Mouse (Mus musculus): ENCODE results near the gene Clcn2.

The Clcn2 gene

GRCm38 (mm10) chr16:20725750-20726149 lies 8.2 kb upstream of the Clcn2 start:
- in situ Hi-C loops (cut with MboI; ENCODE audit: low pct_unique_long_range_greater_than_20kb in 1 of 2, low sequenced_read_pairs in 2 of 2, unreplicated experiment in 1 of 2): no loop called here

- in situ Hi-C loops (cut with MboI; ENCODE audit: low pct_unique_long_range_greater_than_20kb in 1 of 2, low sequenced_read_pairs in 2 of 2, unreplicated experiment in 1 of 2): no loop called here
Observed at GRCm38 (mm10) chr16:20725321-20725720, 7.8 kb upstream of the Clcn2 start.

GRCm38 (mm10) chr16:20724338-20724748 lies 6.8 kb upstream of the Clcn2 start:
- in situ Hi-C loops (cut with MboI; ENCODE audit: low pct_unique_long_range_greater_than_20kb in 1 of 2, low sequenced_read_pairs in 2 of 2, unreplicated experiment in 1 of 2): loop anchor here (5.0 kb wide), 1 partner anchor 38 kb away; no protein-coding TSS in a partner anchor

- in situ Hi-C loops (cut with MboI; ENCODE audit: low pct_unique_long_range_greater_than_20kb in 1 of 2, low sequenced_read_pairs in 2 of 2, unreplicated experiment in 1 of 2): loop anchor here (5.0 kb wide), 1 partner anchor 39 kb away; no protein-coding TSS in a partner anchor
Observed at GRCm38 (mm10) chr16:20723247-20723646, 5.7 kb upstream of the Clcn2 start.

- in situ Hi-C loops (cut with MboI; ENCODE audit: low pct_unique_long_range_greater_than_20kb in 1 of 2, low sequenced_read_pairs in 2 of 2, unreplicated experiment in 1 of 2): loop anchor here (5.0 kb wide), 1 partner anchor 40 kb away; no protein-coding TSS in a partner anchor
Observed at GRCm38 (mm10) chr16:20722736-20723135, 5.2 kb upstream of the Clcn2 start.

GRCm38 (mm10) chr16:20721808-20722207 lies 4.3 kb upstream of the Clcn2 start:
- in situ Hi-C loops (cut with MboI; ENCODE audit: low pct_unique_long_range_greater_than_20kb in 1 of 2, low sequenced_read_pairs in 2 of 2, unreplicated experiment in 1 of 2): loop anchor here (5.0 kb wide), 1 partner anchor 40 kb away; no protein-coding TSS in a partner anchor

GRCm38 (mm10) chr16:20717978-20718670 lies 578 bp upstream of the Clcn2 start:
- in situ Hi-C loops (cut with MboI; ENCODE audit: low pct_unique_long_range_greater_than_20kb in 1 of 2, low sequenced_read_pairs in 2 of 2, unreplicated experiment in 1 of 2): no loop called here

- in situ Hi-C loops (cut with MboI; ENCODE audit: low pct_unique_long_range_greater_than_20kb in 1 of 2, low sequenced_read_pairs in 2 of 2, unreplicated experiment in 1 of 2): no loop called here
Observed at GRCm38 (mm10) chr16:20716841-20717180, 735 bp downstream of the Clcn2 start.

GRCm38 (mm10) chr16:20715976-20716840 lies 1.3 kb downstream of the Clcn2 start:
- in situ Hi-C loops (cut with MboI; ENCODE audit: low pct_unique_long_range_greater_than_20kb in 1 of 2, low sequenced_read_pairs in 2 of 2, unreplicated experiment in 1 of 2): no loop called here

- in situ Hi-C loops (cut with MboI; ENCODE audit: low pct_unique_long_range_greater_than_20kb in 1 of 2, low sequenced_read_pairs in 2 of 2, unreplicated experiment in 1 of 2): no loop called here
Observed at GRCm38 (mm10) chr16:20715566-20715965, 2.0 kb downstream of the Clcn2 start.

GRCm38 (mm10) chr16:20715161-20715560 lies 2.4 kb downstream of the Clcn2 start:
- in situ Hi-C loops (cut with MboI; ENCODE audit: low pct_unique_long_range_greater_than_20kb in 1 of 2, low sequenced_read_pairs in 2 of 2, unreplicated experiment in 1 of 2): no loop called here

GRCm38 (mm10) chr16:20714307-20715080 lies 3.1 kb downstream of the Clcn2 start:
- in situ Hi-C loops (cut with MboI; ENCODE audit: low pct_unique_long_range_greater_than_20kb in 1 of 2, low sequenced_read_pairs in 2 of 2, unreplicated experiment in 1 of 2): no loop called here

GRCm38 (mm10) chr16:20712889-20713288 lies 4.7 kb downstream of the Clcn2 start:
- in situ Hi-C loops (cut with MboI; ENCODE audit: low pct_unique_long_range_greater_than_20kb in 1 of 2, low sequenced_read_pairs in 2 of 2, unreplicated experiment in 1 of 2): no loop called here

- in situ Hi-C loops (cut with MboI; ENCODE audit: low pct_unique_long_range_greater_than_20kb in 1 of 2, low sequenced_read_pairs in 2 of 2, unreplicated experiment in 1 of 2): no loop called here
Observed at GRCm38 (mm10) chr16:20712190-20712589, 5.4 kb downstream of the Clcn2 start.

GRCm38 (mm10) chr16:20710810-20711209 lies 6.7 kb downstream of the Clcn2 start:
- in situ Hi-C loops (cut with MboI; ENCODE audit: low pct_unique_long_range_greater_than_20kb in 1 of 2, low sequenced_read_pairs in 2 of 2, unreplicated experiment in 1 of 2): no loop called here

- in situ Hi-C loops (cut with MboI; ENCODE audit: low pct_unique_long_range_greater_than_20kb in 1 of 2, low sequenced_read_pairs in 2 of 2, unreplicated experiment in 1 of 2): no loop called here
Observed at GRCm38 (mm10) chr16:20710370-20710769, 7.2 kb downstream of the Clcn2 start.

- in situ Hi-C loops (cut with MboI; ENCODE audit: low pct_unique_long_range_greater_than_20kb in 1 of 2, low sequenced_read_pairs in 2 of 2, unreplicated experiment in 1 of 2): no loop called here
Observed at GRCm38 (mm10) chr16:20708939-20709734, 8.4 kb downstream of the Clcn2 start.

Data from mouse embryonic stem cell (cell line).